Mouse (Mus musculus) hindbrain, embryonic 12.5 days (tissue): ENCODE results near the gene Spem2. TPM values are rescaled to one million over a fixed set of nuclear protein-coding genes. Genes with fewer than 3 reads are reported as not detected.
"Not testable (repeated sequence)": the region's sequence is repeated elsewhere in the genome, so short reads cannot be mapped to it uniquely, and the experiment has no call there.

Experiments used
- ATAC-seq: fragments of 200-750 bp; cut with Nextera tagmentation; 2 replicates; pipeline ENCODE4 v1.8.0; 2017; ENCODE audit warnings: moderate TSS enrichment; ENCODE audit not compliant: low FRiP score
- H3K27ac ChIP-seq: fragments of 300-500 bp; sonication (generic); 2 replicates; pipeline ENCODE4 v1.5.1; 2016; ENCODE audit warnings: mild to moderate bottlenecking
- H3K27me3 ChIP-seq: fragments of 300-500 bp; sonication (generic); 2 replicates; pipeline ENCODE4 v1.6.1; 2016; ENCODE audit warnings: mild to moderate bottlenecking
- H3K36me3 ChIP-seq: fragments of 300-500 bp; sonication (generic); 2 replicates; pipeline ENCODE4 v1.6.1; 2016; ENCODE audit warnings: mild to moderate bottlenecking
- H3K4me1 ChIP-seq: fragments of 300-500 bp; sonication (generic); 2 replicates; pipeline ENCODE4 v1.6.1; 2016
- H3K4me2 ChIP-seq: fragments of 300-500 bp; sonication (generic); replicated peaks from 2 replicates; pipeline ENCODE4 v1.6.1; 2016; ENCODE audit warnings: mild to moderate bottlenecking
- H3K4me3 ChIP-seq: fragments of 300-500 bp; sonication (generic); 2 replicates; pipeline ENCODE4 v1.5.1; 2016; ENCODE audit warnings: mild to moderate bottlenecking
- H3K9ac ChIP-seq: fragments of 300-500 bp; sonication (generic); 2 replicates; pipeline ENCODE4 v1.6.1; 2016; ENCODE audit warnings: mild to moderate bottlenecking, moderate library complexity
- H3K9me3 ChIP-seq: fragments of 300-500 bp; sonication (generic); replicated peaks from 2 replicates; pipeline ENCODE4 v1.6.1; 2016; ENCODE audit warnings: mild to moderate bottlenecking
- WGBS: fragments of 180-500 bp; shearing (Covaris S2); methylation state at CpG from one replicate; pipeline ENCODE4 v1.1.7; 2016; 5-methylcytosine and 5-hydroxymethylcytosine counted together
- polyA plus RNA-seq: library from polyadenylated mRNA; unstranded; fragments of >200 nt; fragmentation: Nextera tagmentation; extraction: Ambion mirVana; gene quantifications from 2 replicates; pipeline ENCODE4 v1.2.1, GENCODE M21; 2016

Gene Spem2
- polyA plus RNA-seq, result 0.14 TPM in 1 of 2 replicates, not detected in the other

- H3K9ac ChIP-seq, result no peak within 1 kb of the TSS
- H3K9me3 ChIP-seq, result 0 out of 2 replicates have a peak, but pooled peaks cover 10% of the 10 kb centered on the region
- no peaks in the 10 kb centered on the region for H3K4me1 ChIP-seq
- no peak within 1 kb of the TSS for H3K4me3 ChIP-seq
- WGBS, result 71% methylated on average over 2 of the region's 2 CpGs
- no peak within 1 kb of the TSS for H3K27ac ChIP-seq
- no peak within 1 kb of the TSS for H3K4me2 ChIP-seq
- no peaks in the 10 kb centered on the region for H3K36me3 ChIP-seq
- H3K27me3 ChIP-seq, result no peaks in the 10 kb centered on the region
- ATAC-seq, result no peak
Measured at GRCm38 (mm10) chr11:69818365-69818764, at the start of gene Spem2. Spem2 (minus strand) TSS chr11:69818465.

- H3K27ac ChIP-seq, result no peak overlapping the region
- no peak overlapping the region for H3K9ac ChIP-seq
- 0 out of 2 replicates have a peak, but pooled peaks cover 5% of the 10 kb centered on the region for H3K27me3 ChIP-seq
- WGBS, result 74% methylated on average over 9 of the region's 9 CpGs
- H3K36me3 ChIP-seq, result no peaks in the 10 kb centered on the region
- no peak for ATAC-seq
- no peaks in the 10 kb centered on the region for H3K9me3 ChIP-seq
- H3K4me3 ChIP-seq, result no peak overlapping the region
- no peak overlapping the region for H3K4me2 ChIP-seq
- no peaks in the 10 kb centered on the region for H3K4me1 ChIP-seq
Measured at GRCm38 (mm10) chr11:69867335-69867734, 49.1 kb upstream of the Spem2 start.

- Histone ChIP-seq H3K9ac (no peak overlapping the region), H3K9me3 (no peaks in the 10 kb centered on the region), H3K4me2 (no peak overlapping the region), H3K36me3 (no peaks in the 10 kb centered on the region), H3K4me3 (no peak overlapping the region), H3K27me3 (0 out of 2 replicates have a peak, but pooled peaks cover 5% of the 10 kb centered on the region), H3K27ac (no peak overlapping the region), H3K4me1 (no peaks in the 10 kb centered on the region)
- WGBS, result 87% methylated on average over 9 of the region's 9 CpGs
- no peak for ATAC-seq
Measured at GRCm38 (mm10) chr11:69865561-69865960, 47.3 kb upstream of the Spem2 start.

GRCm38 (mm10) chr11:69864138-69864860 is 46.0 kb upstream of the Spem2 start:
- Histone ChIP-seq H3K4me2 (no peak overlapping the region), H3K27ac (no peak overlapping the region), H3K4me3 (no peak overlapping the region), H3K27me3 (peaks cover 10% of the 10 kb centered on the region), H3K9me3 (no peaks in the 10 kb centered on the region), H3K4me1 (no peaks in the 10 kb centered on the region), H3K9ac (no peak overlapping the region), H3K36me3 (no peaks in the 10 kb centered on the region)
- WGBS, result 61% methylated on average over 8 of the region's 8 CpGs
- no peak for ATAC-seq

GRCm38 (mm10) chr11:69863729-69864128 is 45.5 kb upstream of the Spem2 start:
- H3K9me3 ChIP-seq, H3K36me3 ChIP-seq, ATAC-seq, H3K27ac ChIP-seq, H3K4me3 ChIP-seq, H3K4me2 ChIP-seq, H3K9ac ChIP-seq, H3K4me1 ChIP-seq: not testable (repeated sequence)
- H3K27me3 ChIP-seq, result peaks cover 15% of the 10 kb centered on the region
- WGBS, result 78% methylated on average over 3 of the region's 3 CpGs

GRCm38 (mm10) chr11:69858113-69858998 is 40.1 kb upstream of the Spem2 start, which contains the start of gene Tnk1:
Tnk1 (minus strand) TSS chr11:69858730.
- 23% methylated on average over 30 of the region's 30 CpGs for WGBS
- Histone ChIP-seq H3K4me3 (no peak within 1 kb of the TSS), H3K27me3 (peaks cover 32% of the 10 kb centered on the region), H3K4me1 (peaks cover 4% of the 10 kb centered on the region; the same call in 1 of the 2 replicates), H3K9ac (no peak within 1 kb of the TSS), H3K4me2 (no peak within 1 kb of the TSS; the same call in 1 of the 2 replicates), H3K27ac (no peak within 1 kb of the TSS), H3K36me3 (no peaks in the 10 kb centered on the region), H3K9me3 (no peaks in the 10 kb centered on the region)
- ATAC-seq, result no peak

- no peak overlapping the region for H3K4me2 ChIP-seq
Measured at GRCm38 (mm10) chr11:69855347-69855746, 37.1 kb upstream of the Spem2 start.

GRCm38 (mm10) chr11:69854680-69855079 is 36.4 kb upstream of the Spem2 start:
- WGBS, result 85% methylated on average over 10 of the region's 10 CpGs
- H3K27me3 ChIP-seq, result peaks cover 29% of the 10 kb centered on the region
- no peaks in the 10 kb centered on the region for H3K9me3 ChIP-seq
- peaks cover 9% of the 10 kb centered on the region; the same call in 1 of the 2 replicates for H3K4me1 ChIP-seq
- H3K36me3 ChIP-seq, result peaks cover 29% of the 10 kb centered on the region
- no peak overlapping the region for H3K27ac ChIP-seq
- H3K4me3 ChIP-seq, result no peak overlapping the region
- ATAC-seq, result no peak
- H3K9ac ChIP-seq, result no peak overlapping the region
- no peak overlapping the region for H3K4me2 ChIP-seq

More at GRCm38 (mm10) chr11:69855347-69855746, 37.1 kb upstream of the Spem2 start:
- peaks cover 23% of the 10 kb centered on the region for H3K36me3 ChIP-seq
- peaks cover 32% of the 10 kb centered on the region for H3K27me3 ChIP-seq
- H3K4me1 ChIP-seq, result peaks cover 9% of the 10 kb centered on the region; the same call in 1 of the 2 replicates
- H3K27ac ChIP-seq, result no peak overlapping the region
- no peaks in the 10 kb centered on the region for H3K9me3 ChIP-seq
- H3K9ac ChIP-seq, result no peak overlapping the region
- ATAC-seq, result peak; percentile 57; the same call in 1 of the 2 replicates
- 19% methylated on average over 16 of the region's 16 CpGs for WGBS
- no peak overlapping the region for H3K4me3 ChIP-seq

GRCm38 (mm10) chr11:69853994-69854393 is 35.7 kb upstream of the Spem2 start:
- H3K27me3 ChIP-seq, result peaks cover 24% of the 10 kb centered on the region
- WGBS, result 73% methylated on average over 7 of the region's 7 CpGs
- no peak for ATAC-seq
- H3K9ac ChIP-seq, result 0 out of 2 replicates have a peak overlapping the region, but pooled peaks have one; percentile 18
- no peak overlapping the region for H3K4me2 ChIP-seq
- H3K36me3 ChIP-seq, result peaks cover 36% of the 10 kb centered on the region
- H3K9me3 ChIP-seq, result no peaks in the 10 kb centered on the region
- H3K4me1 ChIP-seq, result peaks cover 9% of the 10 kb centered on the region; the same call in 1 of the 2 replicates
- H3K4me3 ChIP-seq, result no peak overlapping the region
- no peak overlapping the region for H3K27ac ChIP-seq

GRCm38 (mm10) chr11:69850754-69851153 is 32.5 kb upstream of the Spem2 start:
- H3K9me3 ChIP-seq, result no peaks in the 10 kb centered on the region
- H3K36me3 ChIP-seq, result peaks cover 46% of the 10 kb centered on the region
- H3K9ac ChIP-seq, result no peak overlapping the region
- no peak overlapping the region for H3K4me3 ChIP-seq
- H3K27ac ChIP-seq, result no peak overlapping the region
- 79% methylated on average over 8 of the region's 8 CpGs for WGBS
- ATAC-seq, result no peak
- H3K4me1 ChIP-seq, result peaks cover 31% of the 10 kb centered on the region
- H3K4me2 ChIP-seq, result no peak overlapping the region
- no peaks in the 10 kb centered on the region for H3K27me3 ChIP-seq

- H3K4me1 ChIP-seq, result peaks cover 34% of the 10 kb centered on the region
- no peaks in the 10 kb centered on the region for H3K9me3 ChIP-seq
- no peak for ATAC-seq
- no peaks in the 10 kb centered on the region for H3K27me3 ChIP-seq
- WGBS, result 92% methylated on average over 15 of the region's 15 CpGs
- no peak overlapping the region for H3K4me3 ChIP-seq
- H3K4me2 ChIP-seq, result no peak overlapping the region
- no peak overlapping the region for H3K27ac ChIP-seq
- peaks cover 46% of the 10 kb centered on the region for H3K36me3 ChIP-seq
- H3K9ac ChIP-seq, result no peak overlapping the region
Measured at GRCm38 (mm10) chr11:69849884-69850283, 31.6 kb upstream of the Spem2 start.

GRCm38 (mm10) chr11:69849128-69849527 is 30.9 kb upstream of the Spem2 start:
- Histone ChIP-seq H3K9me3 (no peaks in the 10 kb centered on the region), H3K27me3 (no peaks in the 10 kb centered on the region), H3K4me1 (peaks cover 34% of the 10 kb centered on the region), H3K4me3 (no peak overlapping the region), H3K27ac (no peak overlapping the region), H3K9ac (no peak overlapping the region), H3K4me2 (no peak overlapping the region), H3K36me3 (peaks cover 46% of the 10 kb centered on the region)
- 94% methylated on average over 9 of the region's 9 CpGs for whole genome bisulfite sequencing
- no peak for ATAC-seq
